Mouse (Mus musculus) embryonic stem cell, embryonic (primary cell): Measurements from ENCODE around the gene Angptl8.

ENCODE experiments used
- CTCF ChIA-PET, 4 experiments: fragments of 300-600 bp in 2 of 4; fragments of 350-600 bp in 2 of 4; sonication (Branson Sonifier 250); formaldehyde crosslinking; loops; one replicate each; lab custom pipeline; 2022; ENCODE audit warnings: inconsistent platforms in 2 of 4; lab: Charles Lee
- POLR2A ChIA-PET, 4 experiments: fragments of 300-600 bp in 2 of 4; fragments of 350-600 bp in 2 of 4; sonication (Branson Sonifier 250); formaldehyde crosslinking; loops; one replicate each; lab custom pipeline; 2022; ENCODE audit warnings: antibody characterized with exemption in 4 of 4, inconsistent platforms in 1 of 4; lab: Charles Lee

Gene Angptl8

GRCm38 (mm10) chr9:21799010-21799350 lies 36.3 kb upstream of the Angptl8 start:
- POLR2A ChIA-PET, result interaction anchor here (0.5 to 49.8 kb wide), 61 partner anchors 7 to 534 kb away, joined by 3 to 1056 read pairs (median 4); partner anchors contain the start of genes Ccdc159 (in 3 of the 4), Ldlr (in 3 of the 4), Tmem205 (in 3 of the 4) and Rab3d (in 2 of the 4)
- CTCF ChIA-PET, result interaction anchor here in 3 of 4 experiments (0.6 to 2.6 kb wide), 9 partner anchors 11 to 299 kb away, joined by 3 to 8 read pairs (median 4); partner anchors contain the start of gene Spc24 (in 1 of the 3)

GRCm38 (mm10) chr9:21801121-21801520 lies 34.2 kb upstream of the Angptl8 start:
- POLR2A ChIA-PET, result interaction anchor here in 3 of 4 experiments (0.8 to 49.8 kb wide), 13 partner anchors 8 to 172 kb away, joined by 3 to 1056 read pairs (median 7); partner anchors contain the start of genes Spc24 (in 2 of the 3) and Ldlr (in 1 of the 3)
- CTCF ChIA-PET, result no interaction called here

DNA sequence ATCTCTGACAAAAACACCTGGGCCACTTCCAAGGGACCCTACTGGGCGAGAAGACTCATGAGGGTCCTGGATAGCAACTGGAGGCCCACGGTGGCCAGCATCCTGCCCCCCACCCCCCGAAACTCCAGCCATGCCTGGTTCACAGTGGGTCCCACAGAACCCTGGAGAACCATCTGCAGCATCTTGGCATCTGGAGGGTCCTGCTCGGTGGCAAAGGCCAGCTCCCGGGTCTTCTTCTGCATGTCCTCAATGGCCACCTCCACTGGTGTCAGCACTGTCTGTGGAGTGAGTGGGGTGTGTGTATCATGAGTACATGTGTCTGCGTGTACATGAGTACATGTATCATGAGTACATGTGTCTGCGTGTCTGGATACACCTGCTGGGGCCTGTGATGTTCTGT lies 33.7 kb upstream of the Angptl8 start:
- POLR2A ChIA-PET, result interaction anchor here in 2 of 4 experiments (1.1 to 49.8 kb wide), 8 partner anchors 14 to 78 kb away, joined by 3 to 1056 read pairs (median 18); partner anchors contain the start of genes Ldlr (in 1 of the 2) and Spc24 (in 1 of the 2)
- CTCF ChIA-PET, result interaction anchor here in 2 of 4 experiments (0.7 to 2.1 kb wide), 2 partner anchors 77 to 174 kb away, joined by 3 to 6 read pairs; no protein-coding TSS in a partner anchor

- CTCF ChIA-PET, result interaction anchor here (0.5 to 3.3 kb wide), 109 partner anchors 9 to 800 kb away, joined by 3 to 35 read pairs (median 4); partner anchors contain the start of genes Ldlr (in 3 of the 4), Spc24 (in 2 of the 4), Angptl8 (in 1 of the 4) and Carm1 (in 1 of the 4)
- POLR2A ChIA-PET, result interaction anchor here (0.6 to 49.8 kb wide), 56 partner anchors 8 to 258 kb away, joined by 3 to 1056 read pairs (median 4); partner anchors contain the start of genes Ldlr (in 3 of the 4), Spc24 (in 3 of the 4), Angptl8 (in 1 of the 4) and Carm1 (in 1 of the 4)
Measured at GRCm38 (mm10) chr9:21803986-21804644, 31.2 kb upstream of the Angptl8 start.

- ChIA-PET CTCF (interaction anchor here in 2 of 4 experiments (0.7 to 3.3 kb wide), 9 partner anchors 12 to 260 kb away, joined by 3 to 35 read pairs (median 3); partner anchors contain the start of genes Carm1 (in 1 of the 2) and Spc24 (in 1 of the 2)), POLR2A (interaction anchor here in 3 of 4 experiments (0.6 to 49.8 kb wide), 15 partner anchors 8 to 83 kb away, joined by 3 to 1056 read pairs (median 4); partner anchors contain the start of genes Kank2 (in 2 of the 3), Spc24 (in 2 of the 3) and Ldlr (in 1 of the 3))
Measured at GRCm38 (mm10) chr9:21806363-21806762, 28.9 kb upstream of the Angptl8 start.

DNA sequence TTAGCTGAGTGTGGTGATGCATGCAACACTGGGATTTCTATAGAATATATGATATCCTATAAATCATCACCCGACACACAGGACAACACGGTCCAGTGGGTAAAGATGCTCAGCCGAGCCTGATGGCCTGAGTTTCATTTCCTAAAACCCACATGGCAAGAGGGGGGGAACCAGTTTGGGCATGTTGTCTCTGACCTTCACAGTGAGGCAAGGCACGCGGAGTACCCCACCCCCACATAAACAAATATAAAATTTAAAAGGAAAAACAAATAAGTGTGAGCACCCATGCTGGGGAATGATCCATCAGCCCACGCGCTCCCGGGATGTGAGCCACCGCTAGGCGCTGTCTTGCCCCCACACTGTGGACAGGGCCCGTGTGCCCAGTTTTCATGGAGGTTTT lies 28.3 kb upstream of the Angptl8 start:
- CTCF ChIA-PET, result no interaction called here
- POLR2A ChIA-PET, result interaction anchor here in 2 of 4 experiments (1.0 to 49.8 kb wide), 9 partner anchors 9 to 81 kb away, joined by 3 to 1056 read pairs (median 4); partner anchors contain the start of genes Kank2 (in 2 of the 2) and Spc24 (in 2 of the 2)

DNA sequence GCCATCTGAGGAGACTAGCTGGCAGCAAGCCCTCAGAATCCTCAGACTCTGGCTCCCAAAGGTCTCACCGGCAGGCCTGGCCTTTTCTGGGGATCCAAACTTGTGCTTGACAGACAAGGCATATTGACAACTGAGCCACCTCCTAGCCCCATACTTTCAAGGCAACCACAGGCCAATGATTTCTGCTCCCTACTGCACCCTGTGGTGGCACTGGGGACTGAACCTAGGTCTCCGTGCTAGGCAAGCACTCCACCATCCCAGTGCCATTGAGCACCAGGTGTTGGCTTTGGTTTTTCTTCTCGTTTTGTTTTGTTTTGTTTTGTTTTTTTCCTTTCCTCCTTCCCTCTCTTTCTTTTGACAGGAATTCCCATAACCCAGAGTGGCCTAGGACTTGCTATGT lies 26.7 kb upstream of the Angptl8 start:
- CTCF ChIA-PET, result no interaction called here
- POLR2A ChIA-PET, result interaction anchor here in 2 of 4 experiments (7.1 to 49.8 kb wide), 2 partner anchors 20 to 45 kb away, joined by 94 to 1056 read pairs; partner anchors contain the start of gene Spc24 (in 1 of the 2)

- POLR2A ChIA-PET, result interaction anchor here (0.5 to 2.0 kb wide), 32 partner anchors 8 to 531 kb away, joined by 3 to 12 read pairs (median 3); partner anchors contain the start of genes Angptl8 (in 1 of the 4), Kank2 (in 1 of the 4) and Ldlr (in 1 of the 4)
- CTCF ChIA-PET, result interaction anchor here (0.6 to 1.5 kb wide), 18 partner anchors 12 to 781 kb away, joined by 3 to 11 read pairs (median 4); partner anchors contain the start of genes Kank2 (in 1 of the 4) and Spc24 (in 1 of the 4)
Measured at GRCm38 (mm10) chr9:21811170-21811569, 24.1 kb upstream of the Angptl8 start.

GRCm38 (mm10) chr9:21816716-21817305 lies 18.5 kb upstream of the Angptl8 start:
- ChIA-PET POLR2A (interaction anchor here (0.6 to 2.2 kb wide), 14 partner anchors 8 to 93 kb away, joined by 3 to 7 read pairs (median 4); no protein-coding TSS in a partner anchor), CTCF (interaction anchor here in 1 of 4 experiments (0.6 kb wide), 2 partner anchors 12 to 51 kb away, joined by 3 read pairs; no protein-coding TSS in a partner anchor)

GRCm38 (mm10) chr9:21818125-21818524 lies 17.2 kb upstream of the Angptl8 start:
- CTCF ChIA-PET, result interaction anchor here in 2 of 4 experiments (0.7 to 1.5 kb wide), 2 partner anchors 14 to 195 kb away, joined by 3 read pairs; no protein-coding TSS in a partner anchor
- POLR2A ChIA-PET, result interaction anchor here in 2 of 4 experiments (1.1 to 1.7 kb wide), 5 partner anchors 10 to 94 kb away, joined by 3 to 4 read pairs (median 4); partner anchors contain the start of gene Ldlr (in 1 of the 2)

- POLR2A ChIA-PET, result interaction anchor here in 2 of 4 experiments (1.0 to 1.7 kb wide), 5 partner anchors 10 to 95 kb away, joined by 3 to 4 read pairs (median 4); partner anchors contain the start of gene Ldlr (in 1 of the 2)
- CTCF ChIA-PET, result interaction anchor here in 2 of 4 experiments (0.7 to 1.5 kb wide), 2 partner anchors 14 to 196 kb away, joined by 3 read pairs; no protein-coding TSS in a partner anchor
Measured at GRCm38 (mm10) chr9:21818561-21818960, 16.7 kb upstream of the Angptl8 start.

- ChIA-PET POLR2A (interaction anchor here in 2 of 4 experiments (1.0 to 1.7 kb wide), 4 partner anchors 9 to 96 kb away, joined by 3 to 4 read pairs (median 4); partner anchors contain the start of gene Ldlr (in 1 of the 2)), CTCF (interaction anchor here in 1 of 4 experiments (1.5 kb wide), 1 partner anchor 15 kb away, joined by 3 read pairs; no protein-coding TSS in a partner anchor)
Measured at GRCm38 (mm10) chr9:21819181-21819729, 16.1 kb upstream of the Angptl8 start.

GRCm38 (mm10) chr9:21820183-21820582 lies 15.1 kb upstream of the Angptl8 start:
- CTCF ChIA-PET, result interaction anchor here in 2 of 4 experiments (0.6 to 1.7 kb wide), 3 partner anchors 16 to 1367 kb away, joined by 3 to 6 read pairs (median 4); no protein-coding TSS in a partner anchor

GRCm38 (mm10) chr9:21822686-21823085 lies 12.6 kb upstream of the Angptl8 start:
- CTCF ChIA-PET, result interaction anchor here in 2 of 4 experiments (0.7 to 1.3 kb wide), 3 partner anchors 11 to 54 kb away, joined by 3 to 6 read pairs (median 3); no protein-coding TSS in a partner anchor
- POLR2A ChIA-PET, result interaction anchor here in 3 of 4 experiments (0.7 to 5.4 kb wide), 7 partner anchors 12 to 183 kb away, joined by 3 to 41 read pairs (median 5); partner anchors contain the start of gene Angptl8 (in 2 of the 3)

More at GRCm38 (mm10) chr9:21820183-21820582, 15.1 kb upstream of the Angptl8 start:
- POLR2A ChIA-PET, result interaction anchor here in 3 of 4 experiments (0.6 to 1.3 kb wide), 8 partner anchors 15 to 274 kb away, joined by 3 to 6 read pairs (median 3); partner anchors contain the start of gene Spc24 (in 1 of the 3)

DNA sequence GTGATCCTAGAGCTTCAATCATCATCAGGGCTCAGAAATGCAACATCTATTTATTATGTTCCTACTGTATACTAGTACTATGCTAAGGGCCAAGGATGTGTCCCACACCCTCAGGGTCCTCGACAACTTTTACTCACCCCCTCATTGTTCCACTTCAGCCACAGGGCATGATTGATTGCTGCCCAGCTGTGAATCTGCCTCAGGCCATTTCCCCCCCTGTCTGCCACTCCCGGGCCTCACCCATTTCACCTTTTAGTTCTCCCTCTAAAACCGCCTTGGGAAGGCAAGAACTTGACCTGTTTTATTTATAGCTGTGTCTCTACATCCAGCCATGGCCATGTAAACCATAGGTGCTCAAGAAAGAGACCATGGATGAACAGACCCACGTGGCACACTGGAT lies 11.4 kb upstream of the Angptl8 start:
- ChIA-PET POLR2A (interaction anchor here (0.5 to 5.4 kb wide), 44 partner anchors 9 to 549 kb away, joined by 3 to 41 read pairs (median 4); partner anchors contain the start of genes Angptl8 (in 3 of the 4), Kank2 (in 3 of the 4) and Ldlr (in 2 of the 4)), CTCF (interaction anchor here (0.5 to 1.9 kb wide), 13 partner anchors 9 to 222 kb away, joined by 3 to 9 read pairs (median 4); partner anchors contain the start of gene Spc24 (in 1 of the 4))

- ChIA-PET POLR2A (interaction anchor here (0.5 to 5.4 kb wide), 50 partner anchors 8 to 548 kb away, joined by 3 to 41 read pairs (median 4); partner anchors contain the start of genes Angptl8 (in 3 of the 4), Kank2 (in 3 of the 4), Ldlr (in 2 of the 4) and Ccdc159 (in 1 of the 4)), CTCF (interaction anchor here (0.5 to 1.9 kb wide), 13 partner anchors 10 to 222 kb away, joined by 3 to 9 read pairs (median 4); partner anchors contain the start of gene Spc24 (in 1 of the 4))
Measured at GRCm38 (mm10) chr9:21824366-21824765, 10.9 kb upstream of the Angptl8 start.
